Mouse (Mus musculus) intestine, embryonic 14.5 days (tissue): ENCODE data around the gene Nup35. TPM values are rescaled to one million over a fixed set of nuclear protein-coding genes. Genes with fewer than 3 reads are reported as not detected.

ENCODE experiments used
- ATAC-seq: fragments of 200-750 bp; cut with Nextera tagmentation; replicated peaks from 2 replicates; pipeline ENCODE4 v1.8.0; 2017; ENCODE audit warnings: low read depth, moderate number of reproducible peaks, moderate TSS enrichment, moderate library complexity; ENCODE audit not compliant: low FRiP score, low TSS enrichment
- DNase-seq: peaks from one replicate; pipeline ENCODE4 v3.0.0-alpha.2; 2018; ENCODE audit warnings: low spot score
- H3K27ac ChIP-seq: fragments of 300-500 bp; sonication (generic); 2 replicates; pipeline ENCODE4 v1.5.1; 2014; ENCODE audit warnings: low read depth, mild to moderate bottlenecking, control low read depth
- H3K27me3 ChIP-seq: fragments of 300-500 bp; sonication (generic); replicated peaks from 2 replicates; pipeline ENCODE4 v1.6.1; 2014; ENCODE audit warnings: low read length, control low read depth; ENCODE audit not compliant: control insufficient read depth, insufficient read depth
- H3K36me3 ChIP-seq: fragments of 300-500 bp; sonication (generic); 2 replicates; pipeline ENCODE4 v1.6.1; 2014; ENCODE audit warnings: low read length, control low read depth; ENCODE audit not compliant: control insufficient read depth, insufficient read depth
- H3K4me1 ChIP-seq: fragments of 300-500 bp; sonication (generic); replicated peaks from 2 replicates; pipeline ENCODE4 v1.6.1; 2014; ENCODE audit warnings: low read length, control low read depth, mixed read lengths; ENCODE audit not compliant: control insufficient read depth, insufficient read depth
- H3K4me2 ChIP-seq: fragments of 300-500 bp; sonication (generic); 2 replicates; pipeline ENCODE4 v1.6.1; 2014; ENCODE audit warnings: low read length
- H3K4me3 ChIP-seq: fragments of 300-500 bp; sonication (generic); 2 replicates; pipeline ENCODE4 v1.5.1; 2014; ENCODE audit warnings: low read depth, low read length, control low read depth, mixed read lengths
- H3K9ac ChIP-seq: fragments of 300-500 bp; sonication (generic); 2 replicates; pipeline ENCODE4 v1.6.1; 2014; ENCODE audit warnings: mild to moderate bottlenecking, low read length
- H3K9me3 ChIP-seq: fragments of 300-500 bp; sonication (generic); 2 replicates; pipeline ENCODE4 v1.6.1; 2016; ENCODE audit warnings: low read length, control low read depth; ENCODE audit not compliant: control insufficient read depth
- WGBS: fragments of 180-500 bp; shearing (Covaris S2); extraction: QIAGEN DNeasy Blood & Tissue Kit; methylation state at CpG from one replicate; pipeline ENCODE4 v1.1.7; 2014; 5-methylcytosine and 5-hydroxymethylcytosine counted together
- polyA plus RNA-seq: library from polyadenylated mRNA; unstranded; fragments of >200 nt; fragmentation: Nextera tagmentation; extraction: Ambion mirVana; gene quantifications from 2 replicates; pipeline ENCODE4 v1.2.1, GENCODE M21; 2014

The Nup35 gene
- 40.9 and 47.2 TPM in 2 replicates for polyA plus RNA-seq

DNA sequence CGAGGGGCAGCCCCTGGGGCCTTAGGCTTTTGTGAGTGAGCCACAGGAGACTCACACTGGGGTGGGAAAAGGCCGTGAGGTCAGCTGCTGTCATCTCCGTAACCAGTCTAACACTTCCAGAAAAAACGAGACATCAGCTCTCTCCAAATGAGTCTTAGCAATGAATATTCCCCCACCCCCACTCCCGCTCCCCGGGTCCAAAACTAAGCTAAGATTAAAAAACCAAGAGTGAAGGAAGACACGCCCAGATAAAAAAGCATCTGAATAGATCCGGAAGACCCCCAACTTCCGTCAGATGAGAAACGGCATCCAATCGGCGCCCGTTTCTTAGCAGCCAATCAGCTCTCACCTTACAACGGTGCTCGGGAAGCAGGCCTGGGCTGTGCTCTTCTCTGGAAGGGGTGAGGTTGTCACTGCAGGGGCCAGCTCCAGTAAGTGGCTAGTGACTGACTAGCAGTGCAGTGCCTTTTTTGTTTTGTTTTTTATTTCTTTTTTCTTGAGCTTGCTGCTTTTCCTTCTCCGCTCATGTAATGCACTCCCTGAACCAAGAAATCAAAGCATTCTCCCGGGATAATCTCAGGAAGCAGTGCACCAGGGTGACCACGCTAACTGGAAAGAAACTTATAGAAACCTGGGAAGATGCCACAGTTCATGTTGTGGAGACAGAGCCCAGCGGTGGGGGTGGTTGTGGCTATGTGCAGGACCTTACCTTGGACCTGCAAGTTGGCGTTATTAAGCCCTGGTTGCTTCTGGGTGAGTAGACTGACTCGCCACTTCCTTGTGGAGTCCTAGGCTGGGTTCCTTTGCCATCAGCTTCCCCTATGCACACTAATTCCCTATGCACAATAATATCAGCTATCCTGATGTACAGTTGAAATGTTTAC is at the start of gene Nup35, which contains the start of gene Dusp19:
Gene Nup35 (plus strand): TSS at position 383 of the 884 bp plus-strand sequence.
Gene Dusp19 (plus strand): TSS at position 192 of the 884 bp plus-strand sequence.
- ATAC-seq (peak; percentile 99), DNase-seq (peak; percentile 95)
- Histone ChIP-seq H3K4me3 (peak within 1 kb of the TSS; percentile 68), H3K9ac (peak within 1 kb of the TSS; percentile 79), H3K9me3 (no peaks in the 10 kb centered on the region), H3K4me2 (peak within 1 kb of the TSS; percentile 71), H3K36me3 (no peaks in the 10 kb centered on the region), H3K27ac (peak within 1 kb of the TSS; percentile 64), H3K4me1 (peaks cover 11% of the 10 kb centered on the region), H3K27me3 (no peaks in the 10 kb centered on the region)
- 2% methylated on average over 21 of the region's 21 CpGs for WGBS

DNA sequence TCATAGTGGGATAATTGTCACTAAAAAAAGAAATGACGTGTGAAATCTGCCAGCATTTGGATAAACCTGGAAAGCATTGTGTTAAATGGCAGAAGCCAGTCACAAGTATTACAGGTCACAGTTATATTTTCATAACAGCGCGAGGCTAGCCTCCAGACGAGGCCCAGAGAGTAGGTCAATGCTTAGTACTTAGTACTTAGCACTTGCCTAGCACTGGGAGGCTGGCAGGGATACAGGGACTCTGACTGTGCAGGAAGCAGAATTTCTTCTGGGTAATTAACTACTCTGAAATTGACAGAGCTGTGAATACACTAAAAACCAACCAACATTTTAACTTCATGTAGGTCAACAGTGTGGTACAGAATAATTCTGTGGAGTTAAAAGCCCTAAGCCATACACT is 49.6 kb upstream of the Nup35 start:
- no peak for ATAC-seq
- Histone ChIP-seq H3K4me3 (no peak overlapping the region), H3K36me3 (0 out of 2 replicates have a peak, but pooled peaks cover 5% of the 10 kb centered on the region), H3K9me3 (no peaks in the 10 kb centered on the region), H3K27me3 (no peaks in the 10 kb centered on the region), H3K27ac (no peak overlapping the region), H3K4me2 (no peak overlapping the region), H3K9ac (no peak overlapping the region), H3K4me1 (peaks cover under 1% of the 10 kb centered on the region; the same call in 1 of the 2 replicates)
- 90% methylated on average over 4 of the region's 4 CpGs for WGBS
- DNase-seq = no peak

DNA sequence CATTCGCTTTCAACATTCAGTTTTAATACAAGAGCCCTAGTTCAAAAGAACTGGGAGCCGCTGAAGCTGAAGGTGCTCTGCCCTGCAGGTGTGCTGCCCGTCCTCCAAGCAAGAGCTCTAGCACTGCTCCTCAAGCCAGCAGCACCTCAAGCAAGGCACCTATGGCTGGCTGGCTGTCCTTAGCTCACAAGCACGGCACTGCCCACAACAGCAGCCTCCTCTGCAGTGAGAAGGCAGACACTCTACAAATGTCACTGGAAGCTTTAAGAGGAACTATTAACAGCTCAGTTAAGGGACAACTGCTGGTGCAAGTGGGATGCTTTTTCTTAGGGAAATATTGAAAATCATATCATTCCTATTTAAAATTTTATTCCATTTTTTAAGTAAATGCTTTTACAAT is 46.4 kb upstream of the Nup35 start:
- no peaks in the 10 kb centered on the region for H3K27me3 ChIP-seq
- DNase-seq (no peak), ATAC-seq (no peak)
- no peaks in the 10 kb centered on the region for H3K9me3 ChIP-seq
- no peak overlapping the region for H3K4me3 ChIP-seq
- H3K4me2 ChIP-seq = no peak overlapping the region
- no peak overlapping the region for H3K27ac ChIP-seq
- 0 out of 2 replicates have a peak, but pooled peaks cover 3% of the 10 kb centered on the region for H3K4me1 ChIP-seq
- WGBS = 69% methylated on average over 4 of the region's 4 CpGs
- no peak overlapping the region for H3K9ac ChIP-seq
- H3K36me3 ChIP-seq = 0 out of 2 replicates have a peak, but pooled peaks cover 5% of the 10 kb centered on the region

DNA sequence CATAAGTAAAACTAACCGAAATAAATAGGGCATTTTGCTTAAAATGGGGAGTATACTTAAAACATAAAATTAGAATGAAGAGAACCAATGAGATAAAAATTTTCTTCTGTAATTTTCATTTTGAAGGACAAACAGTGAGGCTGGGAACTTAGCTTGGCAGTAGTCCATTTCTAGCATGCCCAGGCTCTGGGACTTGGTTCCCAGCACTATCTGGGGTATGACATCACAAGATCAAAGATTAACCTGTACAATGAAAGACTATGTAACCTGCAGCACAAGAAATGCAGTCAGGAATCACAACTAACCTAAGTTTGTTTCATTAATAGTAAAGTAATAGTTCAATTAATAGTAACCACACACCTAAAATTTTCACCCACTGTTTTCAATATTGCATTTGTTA is 39.8 kb upstream of the Nup35 start:
- no peaks in the 10 kb centered on the region for H3K27me3 ChIP-seq
- H3K36me3 ChIP-seq = no peaks in the 10 kb centered on the region
- DNase-seq (no peak), ATAC-seq (no peak)
- peaks cover 17% of the 10 kb centered on the region for H3K4me1 ChIP-seq
- WGBS = 96% methylated on average over 1 of the region's 1 CpGs
- H3K9ac ChIP-seq = no peak overlapping the region
- no peaks in the 10 kb centered on the region for H3K9me3 ChIP-seq
- no peak overlapping the region for H3K4me3 ChIP-seq
- no peak overlapping the region for H3K4me2 ChIP-seq
- no peak overlapping the region for H3K27ac ChIP-seq

DNA sequence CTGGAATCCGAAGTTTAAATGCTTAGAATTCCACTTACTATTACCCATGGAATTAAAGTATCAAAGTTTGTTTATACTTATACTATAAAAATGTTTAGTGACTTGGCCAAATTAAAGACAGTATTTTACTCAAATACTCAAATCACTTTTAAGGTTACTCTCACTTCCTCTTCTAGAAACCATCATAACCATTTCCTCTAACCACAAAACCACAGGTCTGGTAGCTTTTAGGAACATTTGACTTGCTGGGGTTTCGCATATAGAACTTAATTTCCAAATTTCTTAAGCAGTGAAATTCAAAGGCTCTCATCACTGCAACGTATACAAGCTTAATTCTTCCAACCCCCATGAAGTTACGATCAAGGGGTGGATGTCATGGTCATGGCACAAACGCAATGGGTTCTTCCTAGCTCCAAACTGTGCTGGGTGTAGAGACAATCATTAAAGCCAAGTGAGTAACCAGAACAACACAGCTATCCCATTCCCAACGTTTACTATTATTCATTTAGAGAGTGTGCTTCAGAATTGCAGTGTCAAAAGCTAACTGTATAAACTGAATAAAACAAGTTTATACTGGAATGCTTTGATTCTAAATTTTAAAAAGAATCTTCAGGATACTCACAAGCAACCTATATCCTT is 37.7 kb upstream of the Nup35 start:
- peak overlapping the region; percentile 85 for H3K4me3 ChIP-seq
- no peak overlapping the region for H3K27ac ChIP-seq
- DNase-seq (no peak), ATAC-seq (no peak)
- H3K4me2 ChIP-seq = peak overlapping the region; percentile 56
- no peaks in the 10 kb centered on the region for H3K9me3 ChIP-seq
- no peaks in the 10 kb centered on the region for H3K36me3 ChIP-seq
- 0 out of 2 replicates have a peak overlapping the region, but pooled peaks have one; percentile 98 for H3K9ac ChIP-seq
- peaks cover 13% of the 10 kb centered on the region for H3K4me1 ChIP-seq
- H3K27me3 ChIP-seq = no peaks in the 10 kb centered on the region
- WGBS = 30% methylated on average over 6 of the region's 6 CpGs

DNA sequence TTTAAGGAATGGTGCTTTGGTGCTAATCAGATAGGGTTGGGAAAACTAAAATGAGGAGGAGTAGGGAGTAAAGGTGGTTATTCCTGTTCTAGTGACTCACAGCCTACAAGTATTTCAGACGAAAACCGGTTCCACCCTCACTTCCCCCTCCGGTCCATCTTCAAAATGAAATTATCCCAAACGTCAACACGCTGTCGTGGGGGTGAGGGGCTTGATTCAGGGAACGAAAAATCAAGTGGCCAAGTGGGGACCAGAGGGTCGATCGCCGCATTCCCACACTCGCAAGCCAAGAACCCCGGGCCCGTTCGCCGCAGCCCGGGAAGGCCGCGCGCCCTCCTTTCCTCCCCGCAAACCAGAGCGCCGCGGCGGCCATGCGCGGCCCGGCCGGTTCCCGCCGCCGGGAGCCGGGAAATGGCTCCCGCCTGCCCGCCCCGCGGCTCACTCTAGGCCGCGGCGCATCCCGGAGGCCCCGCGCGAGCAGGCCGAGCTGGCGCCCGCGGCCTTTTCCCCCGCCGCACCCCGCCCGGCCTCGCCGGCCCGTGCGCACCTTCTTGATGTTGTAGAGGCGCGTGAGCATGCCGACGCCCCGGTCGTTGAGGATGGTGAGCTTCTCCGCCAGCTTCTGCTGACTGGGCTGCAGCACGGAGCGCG is 36.6 kb upstream of the Nup35 start:
- H3K4me1 ChIP-seq = peaks cover 13% of the 10 kb centered on the region
- H3K9me3 ChIP-seq = no peaks in the 10 kb centered on the region
- peak overlapping the region; percentile 56 for H3K4me2 ChIP-seq
- peak; percentile 79 for ATAC-seq
- peak overlapping the region; percentile 98 for H3K27ac ChIP-seq
- peak overlapping the region; percentile 98 for H3K9ac ChIP-seq
- H3K4me3 ChIP-seq = peak overlapping the region; percentile 85
- H3K36me3 ChIP-seq = no peaks in the 10 kb centered on the region
- no peaks in the 10 kb centered on the region for H3K27me3 ChIP-seq
- DNase-seq = peak; percentile 73
- WGBS = under 1% methylated on average over 56 of the region's 65 CpGs

DNA sequence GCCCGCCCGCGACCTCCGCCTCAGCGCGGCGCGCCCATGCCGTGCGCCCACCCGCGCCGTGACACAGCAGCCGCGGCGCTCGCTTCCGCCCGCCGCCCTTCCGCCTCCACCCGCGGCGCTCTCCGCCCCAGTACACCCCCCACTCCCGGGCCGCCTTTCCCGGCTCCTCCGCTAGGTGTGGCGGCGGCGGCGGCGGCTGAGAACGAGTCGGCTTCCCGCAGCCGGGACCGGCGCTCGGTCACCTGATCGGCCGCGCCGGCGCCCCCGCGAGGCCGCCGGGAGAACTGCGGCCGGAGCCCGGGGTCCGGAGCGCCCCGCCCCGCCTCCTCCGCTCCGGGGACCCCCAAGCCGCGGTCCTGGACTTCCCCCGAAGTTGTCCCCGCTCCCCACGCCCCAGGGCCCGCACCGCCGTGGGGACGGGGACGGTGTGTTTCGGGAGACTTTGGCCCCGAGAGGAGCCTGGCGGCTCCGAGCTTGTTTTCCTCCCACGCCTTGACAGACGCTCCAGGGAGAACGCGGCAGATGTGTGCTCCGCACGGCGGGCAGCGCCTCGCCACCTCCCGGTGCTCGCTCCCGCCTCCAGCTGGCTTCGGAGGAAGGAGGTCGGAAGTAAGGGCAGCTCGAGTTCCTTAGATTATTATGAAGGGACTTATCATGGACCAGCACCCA is 35.9 kb upstream of the Nup35 start, which contains the start of gene Nckap1:
Gene Nckap1 (minus strand): TSS at position 338 of the 669 bp plus-strand sequence.
- DNase-seq = peak; percentile 93
- peak within 1 kb of the TSS; percentile 56 for H3K4me2 ChIP-seq
- no peaks in the 10 kb centered on the region for H3K36me3 ChIP-seq
- H3K27me3 ChIP-seq = no peaks in the 10 kb centered on the region
- H3K4me3 ChIP-seq = peak within 1 kb of the TSS; percentile 85
- peak within 1 kb of the TSS; percentile 98 for H3K9ac ChIP-seq
- H3K27ac ChIP-seq = peak within 1 kb of the TSS; percentile 98
- ATAC-seq = peak; percentile 94
- under 1% methylated on average over 70 of the region's 88 CpGs for WGBS
- no peaks in the 10 kb centered on the region for H3K9me3 ChIP-seq
- H3K4me1 ChIP-seq = peaks cover 13% of the 10 kb centered on the region

DNA sequence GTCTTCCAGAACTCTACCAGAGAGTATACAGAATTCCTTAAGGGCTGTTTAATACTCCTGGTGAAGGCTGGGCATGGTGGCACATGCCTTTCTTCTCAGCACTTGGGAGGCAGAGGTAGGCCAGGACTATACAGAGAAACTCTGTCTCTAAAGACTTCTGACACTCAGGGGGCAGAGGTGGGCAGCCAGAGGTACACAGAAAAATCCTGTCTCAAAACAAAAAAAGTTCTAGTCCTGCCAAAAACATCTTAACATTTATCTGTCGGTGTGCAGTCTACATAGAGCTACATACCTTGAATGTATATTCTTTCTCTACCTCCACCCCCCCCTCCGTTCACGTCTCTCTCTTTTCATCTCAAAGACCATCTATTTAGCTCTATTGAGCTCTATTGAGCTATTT is 34.7 kb upstream of the Nup35 start:
- H3K9me3 ChIP-seq = no peaks in the 10 kb centered on the region
- H3K27me3 ChIP-seq = no peaks in the 10 kb centered on the region
- no peak overlapping the region for H3K4me2 ChIP-seq
- no peak overlapping the region for H3K9ac ChIP-seq
- peaks cover 13% of the 10 kb centered on the region for H3K4me1 ChIP-seq
- DNase-seq = no peak
- H3K36me3 ChIP-seq = no peaks in the 10 kb centered on the region
- H3K4me3 ChIP-seq = no peak overlapping the region
- WGBS = 91% methylated on average over 3 of the region's 3 CpGs
- no peak overlapping the region for H3K27ac ChIP-seq
- no peak for ATAC-seq
